Mouse (Mus musculus): ENCODE data around the gene Ehmt1. TPM values are rescaled to one million over a fixed set of nuclear protein-coding genes. Genes with fewer than 3 reads are reported as not detected.

The Ehmt1 gene
- 20.3 TPM for polyA plus RNA-seq (2015; fragmentation: Illumina TruSeq; extraction: RNeasy Lipid Tissue Mini Kit (QIAGEN cat#74804); ENCODE audit: low read depth, low replicate concordance)

GRCm38 (mm10) chr2:24918930-24919838 is at the start of gene Ehmt1:
Gene Ehmt1, minus strand, starts transcription at chr2:24919614.

GRCm38 (mm10) chr2:24962304-24963000 is 43.0 kb upstream of the Ehmt1 start, which contains the start of gene Dph7:
Gene Dph7, plus strand, starts transcription at chr2:24962400.

DNA sequence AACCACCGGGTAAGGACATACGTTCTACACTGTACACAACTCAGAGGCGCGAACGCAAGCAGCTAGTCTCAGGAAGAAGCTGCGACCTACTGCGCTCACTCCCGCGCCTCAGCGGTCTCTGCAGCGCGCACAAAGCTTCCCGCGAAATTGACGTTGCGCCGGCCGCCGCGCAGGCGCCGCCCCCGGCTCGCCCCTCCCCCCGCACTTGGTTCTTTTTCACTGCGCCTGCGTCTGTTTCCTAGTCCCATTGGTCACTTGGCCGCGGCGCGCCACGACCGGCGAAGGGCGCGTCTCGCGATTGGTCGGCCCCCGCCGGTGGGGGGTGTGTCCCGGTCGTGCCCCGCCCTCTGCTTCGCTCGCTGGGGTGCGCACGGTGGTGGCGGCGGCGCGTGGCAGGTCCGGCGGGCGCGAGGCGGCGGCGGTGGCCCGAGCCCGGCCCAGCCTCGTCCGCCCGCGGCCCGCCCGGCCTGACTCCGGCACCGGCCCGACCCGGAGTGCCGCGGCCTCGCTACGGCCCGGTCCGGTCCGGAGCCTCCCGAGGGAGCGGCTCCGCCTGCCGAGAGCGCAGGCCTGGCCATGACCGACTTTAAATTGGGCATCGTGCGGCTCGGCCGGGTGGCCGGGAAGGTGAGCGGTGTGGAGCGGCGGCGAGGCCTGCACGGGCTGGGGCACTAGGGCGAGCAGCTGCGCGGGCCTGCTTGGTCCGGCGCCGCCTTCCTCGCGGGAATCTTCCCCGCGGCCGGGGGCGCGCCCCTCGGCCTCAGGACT is 30.2 kb upstream of the Ehmt1 start, which contains the start of gene Zmynd19:
Gene Zmynd19, plus strand, starts transcription at position 372 of the 768 bp plus-strand sequence.

GRCm38 (mm10) chr2:24935057-24935796 is 15.8 kb upstream of the Ehmt1 start, which contains the start of gene Arrdc1:
Gene Arrdc1, minus strand, starts transcription at chr2:24935252.

DNA sequence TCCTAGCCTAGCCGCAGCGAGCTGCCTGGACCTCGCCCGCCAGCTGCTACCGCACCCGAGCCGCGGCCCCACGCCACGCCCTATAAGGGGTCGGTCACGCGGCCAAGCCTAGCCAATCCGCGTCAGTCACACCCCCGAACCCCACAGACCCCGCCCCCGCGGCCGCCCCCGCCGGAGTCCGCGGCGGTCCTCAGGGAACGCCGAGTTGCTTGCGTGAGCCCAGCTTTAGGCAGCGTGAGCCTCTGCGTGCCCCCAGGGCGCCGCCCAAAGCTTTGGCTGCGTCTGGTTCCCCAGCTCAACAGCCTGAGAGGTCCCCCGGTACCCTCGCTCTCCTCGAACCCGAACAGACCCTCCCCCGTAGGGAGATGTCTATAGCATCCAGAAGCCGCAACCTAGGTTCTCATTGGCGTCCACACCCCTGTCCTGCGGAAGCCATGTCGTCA is 156.3 kb downstream of the Ehmt1 start, which contains the start of gene Cacna1b:
Gene Cacna1b, minus strand, starts transcription at position 38 of the 443 bp plus-strand sequence.

Other genes with a start within 250 kb of the Ehmt1 start
- 37.4 TPM for gene Cacna1b, start 156.5 kb downstream of the Ehmt1 start, polyA plus RNA-seq (2015; fragmentation: Illumina TruSeq; extraction: RNeasy Lipid Tissue Mini Kit (QIAGEN cat#74804); ENCODE audit: low read depth, low replicate concordance)
- 13.1 TPM for gene Arrdc1, start 15.6 kb upstream of the Ehmt1 start, polyA plus RNA-seq (2015; fragmentation: Illumina TruSeq; extraction: RNeasy Lipid Tissue Mini Kit (QIAGEN cat#74804); ENCODE audit: low read depth, low replicate concordance)
- 34.0 TPM for gene Zmynd19, start 30.2 kb upstream of the Ehmt1 start, polyA plus RNA-seq (2015; fragmentation: Illumina TruSeq; extraction: RNeasy Lipid Tissue Mini Kit (QIAGEN cat#74804); ENCODE audit: low read depth, low replicate concordance)
- 37.8 TPM for gene Dph7, start 42.8 kb upstream of the Ehmt1 start, polyA plus RNA-seq (2015; fragmentation: Illumina TruSeq; extraction: RNeasy Lipid Tissue Mini Kit (QIAGEN cat#74804); ENCODE audit: low read depth, low replicate concordance)
- gene Mrpl41, start 55.5 kb upstream of the Ehmt1 start, polyA plus RNA-seq (2015; fragmentation: Illumina TruSeq; extraction: RNeasy Lipid Tissue Mini Kit (QIAGEN cat#74804); ENCODE audit: low read depth, low replicate concordance), result 176 TPM
- gene Pnpla7, start 56.4 kb upstream of the Ehmt1 start, polyA plus RNA-seq (2015; fragmentation: Illumina TruSeq; extraction: RNeasy Lipid Tissue Mini Kit (QIAGEN cat#74804); ENCODE audit: low read depth, low replicate concordance), result 11.9 TPM
- 429 TPM for gene Nsmf, start 134.7 kb upstream of the Ehmt1 start, polyA plus RNA-seq (2015; fragmentation: Illumina TruSeq; extraction: RNeasy Lipid Tissue Mini Kit (QIAGEN cat#74804); ENCODE audit: low read depth, low replicate concordance)
- not detected for gene Entpd8, start 160.7 kb upstream of the Ehmt1 start, polyA plus RNA-seq (2015; fragmentation: Illumina TruSeq; extraction: RNeasy Lipid Tissue Mini Kit (QIAGEN cat#74804); ENCODE audit: low read depth, low replicate concordance)
- gene Noxa1, start 175.5 kb upstream of the Ehmt1 start, polyA plus RNA-seq (2015; fragmentation: Illumina TruSeq; extraction: RNeasy Lipid Tissue Mini Kit (QIAGEN cat#74804); ENCODE audit: low read depth, low replicate concordance), result not detected